Mouse (Mus musculus): ENCODE measurements at regions not wholly inside any gene's neighbourhood (a gene's known extent, or its start where the extent isn't known, plus 50 kb on each side); places are given as distances from the start of the nearest gene placed in this dataset.

DNA sequence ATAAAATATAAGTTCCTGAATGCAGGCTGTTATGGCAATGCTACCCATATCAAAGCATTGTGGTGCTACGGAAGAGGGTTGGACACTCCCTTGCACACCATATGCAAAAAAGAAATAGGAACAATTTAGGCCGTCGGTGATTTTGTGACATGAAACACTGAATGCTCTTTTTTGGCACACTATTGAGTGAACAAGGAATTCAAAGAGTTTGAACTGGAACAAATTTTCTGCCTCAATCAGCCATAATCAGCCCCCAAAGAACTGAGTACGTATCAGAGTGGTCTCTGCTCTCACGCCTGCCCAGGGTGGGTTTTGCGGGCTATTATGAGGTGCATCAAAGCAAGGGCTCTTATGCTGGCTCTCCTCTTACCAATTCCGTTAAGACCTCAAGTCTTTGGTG, 71.3 kb downstream of the Barhl2 start:
- TF ChIP-seq CTCF (IDR thresholded peaks at IDR 0.05; ENCODE audit: extremely low read depth, insufficient read length, insufficient replicate concordance, low read depth, low read length) (no peak), POLR2A (IDR thresholded peaks at IDR 0.05; ENCODE audit: low read depth, low read length) (no peak)

All from small intestine, adult 2 months (tissue).